Mouse (Mus musculus) cerebellum, adult 9-11 months (tissue): Measurements from ENCODE around the gene Glis2.
A peak's percentile ranks its signal among the peaks of the same experiment; 100 is the strongest.

Experiments
- DNase-seq: peaks from one replicate; pipeline ENCODE4 v3.0.0; 2022

Gene Glis2

GRCm38 (mm10) chr16:4583807-4584206 lies 10.7 kb upstream of the Glis2 start:
- DNase-seq, result no peak

GRCm38 (mm10) chr16:4584438-4584837 lies 10.1 kb upstream of the Glis2 start:
- DNase-seq, result no peak

- DNase-seq, result no peak
These were observed 8.6 kb upstream of the Glis2 start for GRCm38 (mm10) chr16:4585642-4586530.

- peak; percentile 95 for DNase-seq
These were observed 7.9 kb upstream of the Glis2 start for GRCm38 (mm10) chr16:4586531-4587123.

GRCm38 (mm10) chr16:4587516-4588210 lies 6.8 kb upstream of the Glis2 start:
- DNase-seq, result no peak

GRCm38 (mm10) chr16:4590236-4590635 lies 4.3 kb upstream of the Glis2 start:
- DNase-seq, result no peak

- peak; percentile 74 for DNase-seq
These were observed 1.3 kb upstream of the Glis2 start for GRCm38 (mm10) chr16:4592909-4593875.

- DNase-seq, result peak; percentile 59
These were observed 457 bp downstream of the Glis2 start for GRCm38 (mm10) chr16:4594814-4595526.

- peak; percentile 74 for DNase-seq
These were observed 1.0 kb downstream of the Glis2 start for GRCm38 (mm10) chr16:4595527-4595963.

GRCm38 (mm10) chr16:4596141-4596728 lies 1.7 kb downstream of the Glis2 start:
- DNase-seq, result peak; percentile 61

GRCm38 (mm10) chr16:4596836-4597235 lies 2.3 kb downstream of the Glis2 start:
- no peak for DNase-seq

GRCm38 (mm10) chr16:4597296-4597695 lies 2.8 kb downstream of the Glis2 start:
- no peak for DNase-seq

- no peak for DNase-seq
These were observed 3.5 kb downstream of the Glis2 start for GRCm38 (mm10) chr16:4598041-4598440.

- DNase-seq, result no peak
These were observed 4.5 kb downstream of the Glis2 start for GRCm38 (mm10) chr16:4598891-4599543.

GRCm38 (mm10) chr16:4599616-4600015 lies 5.1 kb downstream of the Glis2 start:
- no peak for DNase-seq

GRCm38 (mm10) chr16:4600701-4601310 lies 6.3 kb downstream of the Glis2 start:
- no peak for DNase-seq

GRCm38 (mm10) chr16:4602189-4602588 lies 7.7 kb downstream of the Glis2 start:
- no peak for DNase-seq

- no peak for DNase-seq
These were observed 8.4 kb downstream of the Glis2 start for GRCm38 (mm10) chr16:4602766-4603452.

GRCm38 (mm10) chr16:4603453-4603837 lies 8.9 kb downstream of the Glis2 start:
- no peak for DNase-seq
